Mouse (Mus musculus): ENCODE results near the gene Gm28044.
"Not testable (repeated sequence)": the region's sequence is repeated elsewhere in the genome, so short reads cannot be mapped to it uniquely, and the experiment has no call there.

The Gm28044 gene

GRCm38 (mm10) chr13:67360131-67360744, at the start of gene Gm28044, which contains the start of gene Zfp953:
Gm28044 (minus strand) TSS chr13:67360536.
Zfp953 (minus strand) TSS chr13:67360605.
- DNase-seq: peak; percentile 94

GRCm38 (mm10) chr13:67399183-67399903, 39.0 kb upstream of the Gm28044 start, which contains the start of gene Zfp429:
Zfp429 (minus strand) TSS chr13:67399819.
- DNase-seq: peak; percentile 84

GRCm38 (mm10) chr13:67376255-67376654, 15.9 kb upstream of the Gm28044 start:
- DNase-seq: not testable (repeated sequence)

GRCm38 (mm10) chr13:67375050-67375911, 14.9 kb upstream of the Gm28044 start, which contains the start of the genes Gm28041 and Zfp456:
Gm28041 (minus strand) TSS chr13:67375733.
Zfp456 (minus strand) TSS chr13:67375810.
- peak; percentile 85 for DNase-seq

- no peak for DNase-seq
Observed at GRCm38 (mm10) chr13:67351854-67352253, 8.5 kb downstream of the Gm28044 start.

GRCm38 (mm10) chr13:67343422-67343821, 16.9 kb downstream of the Gm28044 start:
- DNase-seq: no peak

GRCm38 (mm10) chr13:67332877-67333276, 27.5 kb downstream of the Gm28044 start:
- DNase-seq: peak; percentile 0

DNA sequence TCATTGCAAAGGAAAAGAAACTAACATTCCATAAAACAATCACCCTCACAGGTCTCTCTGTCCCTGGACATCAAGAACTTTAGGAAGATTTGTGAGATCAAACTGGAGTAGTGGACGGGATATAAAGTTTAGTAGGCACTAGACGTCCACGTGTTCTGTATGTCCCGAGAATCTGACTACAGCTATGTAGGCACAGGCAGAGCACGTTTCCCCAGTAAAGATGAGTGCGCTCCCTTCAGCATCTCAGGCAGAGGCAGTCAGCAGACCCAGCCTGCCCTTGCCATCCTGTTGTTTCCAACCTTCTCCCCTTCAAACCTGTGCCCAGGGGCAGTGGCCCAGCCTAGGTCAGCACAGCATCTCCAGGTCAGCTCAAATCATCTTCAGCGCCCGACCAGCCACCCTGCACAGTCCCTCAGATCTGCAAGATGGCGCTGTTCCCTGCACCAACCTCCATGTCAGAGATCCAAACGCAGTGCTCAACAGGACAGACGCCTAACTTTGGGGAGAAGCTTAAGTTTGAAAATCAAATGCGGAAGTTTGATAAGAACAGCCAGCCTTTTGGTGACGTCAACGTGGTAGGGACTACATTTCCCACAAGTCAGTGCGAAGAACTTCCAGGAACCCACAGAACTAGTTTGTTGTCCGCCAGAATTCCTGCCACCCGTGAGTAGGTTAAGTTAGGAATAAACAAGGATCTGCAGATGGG, 28.2 kb downstream of the Gm28044 start, which contains the start of gene Zfp595:
Gene Zfp595 (minus strand): TSS at position 552 of the 706 bp plus-strand sequence.
- peak; percentile 92 for DNase-seq

- peak; percentile 3 for DNase-seq
Observed at GRCm38 (mm10) chr13:67306718-67307117, 53.6 kb downstream of the Gm28044 start.

GRCm38 (mm10) chr13:67305822-67306672, 54.3 kb downstream of the Gm28044 start, which contains the start of gene Zfp457:
Zfp457 (minus strand) TSS chr13:67306485.
- DNase-seq: peak; percentile 91

- peak; percentile 47 for DNase-seq
Observed at GRCm38 (mm10) chr13:67278314-67278713, 82.0 kb downstream of the Gm28044 start, which contains the start of gene Zfp458. Zfp458 (minus strand) TSS chr13:67278466.

- DNase-seq: not testable (repeated sequence)
Observed at GRCm38 (mm10) chr13:67269383-67270065, 90.8 kb downstream of the Gm28044 start.

- DNase-seq: peak; percentile 85
Observed at GRCm38 (mm10) chr13:67268568-67269369, 91.6 kb downstream of the Gm28044 start.
